Mouse (Mus musculus): Measurements from ENCODE around the gene Pkdcc. TPM values are rescaled to one million over a fixed set of nuclear protein-coding genes. Genes with fewer than 3 reads are reported as not detected.

Pkdcc gene
- polyA plus RNA-seq, 1 experiment from 2014 or later: 27.4 TPM

DNA sequence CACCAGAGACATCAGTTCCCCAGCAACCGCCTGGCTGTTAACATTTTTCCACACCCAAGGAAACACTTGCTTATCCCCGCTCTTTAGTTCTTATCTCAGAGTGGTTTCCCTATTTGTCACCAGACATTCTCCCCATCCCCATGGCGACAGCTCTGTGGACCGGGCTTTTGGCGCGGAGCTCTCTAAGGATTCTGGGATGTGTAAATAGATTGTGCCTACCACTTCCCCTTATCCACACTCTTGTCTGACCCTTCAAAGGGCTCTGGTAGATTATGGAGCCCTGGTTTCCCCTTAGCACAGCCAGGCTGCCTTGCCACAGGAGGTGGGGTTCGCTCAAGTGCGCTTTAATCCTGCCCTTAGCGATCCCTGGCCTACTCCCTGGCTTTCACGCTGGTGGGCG, 16.3 kb downstream of the Pkdcc start:
- 18% methylated on average over 11 of the region's 11 CpGs for WGBS
- DNase-seq (ENCODE audit: low spot score): peak; percentile 86

GRCm38 (mm10) chr17:83235227-83235626, 20.1 kb downstream of the Pkdcc start:
- no peak for DNase-seq (ENCODE audit: low spot score)
- no peak overlapping the region for H3K27ac ChIP-seq
- 76% methylated on average over 10 of the region's 10 CpGs for WGBS

More for the DNA sequence above, 16.3 kb downstream of the Pkdcc start:
- Histone ChIP-seq H3K27ac (peak overlapping the region; percentile 70), H3K9me3 (no peaks in the 10 kb centered on the region), H3K4me1 (peaks cover 30% of the 10 kb centered on the region), H3K4me3 (peak overlapping the region; percentile 46), H3K27me3 (ENCODE audit: insufficient read depth, poor library complexity, severe bottlenecking) (0 out of 2 replicates have a peak, but pooled peaks cover 4% of the 10 kb centered on the region), H3K36me3 (peaks cover 18% of the 10 kb centered on the region)

GRCm38 (mm10) chr17:83236202-83236601, 21.1 kb downstream of the Pkdcc start:
- DNase-seq (ENCODE audit: low spot score): no peak
- Histone ChIP-seq H3K4me1 (peaks cover 29% of the 10 kb centered on the region), H3K27ac (no peak overlapping the region), H3K4me3 (no peak overlapping the region), H3K36me3 (no peaks in the 10 kb centered on the region), H3K9me3 (no peaks in the 10 kb centered on the region), H3K27me3 (ENCODE audit: insufficient read depth, poor library complexity, severe bottlenecking) (peaks cover 15% of the 10 kb centered on the region; the same call in 1 of the 2 replicates)
- WGBS: 77% methylated on average over 8 of the region's 8 CpGs

More at GRCm38 (mm10) chr17:83235227-83235626, 20.1 kb downstream of the Pkdcc start:
- Histone ChIP-seq H3K36me3 (no peaks in the 10 kb centered on the region), H3K4me1 (peaks cover 33% of the 10 kb centered on the region), H3K4me3 (no peak overlapping the region), H3K9me3 (no peaks in the 10 kb centered on the region), H3K27me3 (ENCODE audit: insufficient read depth, poor library complexity, severe bottlenecking) (peaks cover 15% of the 10 kb centered on the region; the same call in 1 of the 2 replicates)

- Histone ChIP-seq H3K27me3 (ENCODE audit: insufficient read depth, poor library complexity, severe bottlenecking) (peaks cover 12% of the 10 kb centered on the region; the same call in 1 of the 2 replicates), H3K36me3 (no peaks in the 10 kb centered on the region), H3K9me3 (no peaks in the 10 kb centered on the region), H3K27ac (0 out of 2 replicates have a peak overlapping the region, but pooled peaks have one; percentile 47), H3K4me3 (no peak overlapping the region), H3K4me1 (peaks cover 21% of the 10 kb centered on the region)
- DNase-seq (ENCODE audit: low spot score): peak; percentile 70
- 72% methylated on average over 16 of the region's 16 CpGs for WGBS
Observed at GRCm38 (mm10) chr17:83238123-83239058, 23.3 kb downstream of the Pkdcc start.

- Histone ChIP-seq H3K4me3 (no peak overlapping the region), H3K36me3 (no peaks in the 10 kb centered on the region), H3K4me1 (peaks cover 26% of the 10 kb centered on the region), H3K27ac (peak overlapping the region; percentile 2; the same call in 1 of the 2 replicates), H3K9me3 (no peaks in the 10 kb centered on the region), H3K27me3 (ENCODE audit: insufficient read depth, poor library complexity, severe bottlenecking) (peaks cover 4% of the 10 kb centered on the region; the same call in 1 of the 2 replicates)
- DNase-seq (ENCODE audit: low spot score): no peak
- 65% methylated on average over 1 of the region's 1 CpGs for WGBS
Observed at GRCm38 (mm10) chr17:83244502-83244901, 29.4 kb downstream of the Pkdcc start.

GRCm38 (mm10) chr17:83245460-83245859, 30.4 kb downstream of the Pkdcc start:
- no peak for DNase-seq (ENCODE audit: low spot score)
- Histone ChIP-seq H3K36me3 (no peaks in the 10 kb centered on the region), H3K4me1 (peaks cover 23% of the 10 kb centered on the region), H3K4me3 (no peak overlapping the region), H3K27ac (no peak overlapping the region), H3K27me3 (ENCODE audit: insufficient read depth, poor library complexity, severe bottlenecking) (no peaks in the 10 kb centered on the region), H3K9me3 (no peaks in the 10 kb centered on the region)
- 66% methylated on average over 3 of the region's 3 CpGs for WGBS

- Histone ChIP-seq H3K36me3 (no peaks in the 10 kb centered on the region), H3K27me3 (ENCODE audit: insufficient read depth, poor library complexity, severe bottlenecking) (no peaks in the 10 kb centered on the region), H3K4me3 (no peak overlapping the region), H3K4me1 (peaks cover 23% of the 10 kb centered on the region), H3K9me3 (no peaks in the 10 kb centered on the region), H3K27ac (no peak overlapping the region)
- 54% methylated on average over 7 of the region's 7 CpGs for WGBS
- no peak for DNase-seq (ENCODE audit: low spot score)
Observed at GRCm38 (mm10) chr17:83246090-83246489, 31.0 kb downstream of the Pkdcc start.

- no peaks in the 10 kb centered on the region for H3K9me3 ChIP-seq
- no peak for DNase-seq (ENCODE audit: low spot score)
- WGBS: 49% methylated on average over 4 of the region's 4 CpGs
- H3K4me1 ChIP-seq: peaks cover 30% of the 10 kb centered on the region
- no peak overlapping the region for H3K27ac ChIP-seq
- H3K27me3 ChIP-seq (ENCODE audit: insufficient read depth, poor library complexity, severe bottlenecking): no peaks in the 10 kb centered on the region
- H3K36me3 ChIP-seq: no peaks in the 10 kb centered on the region
- H3K4me3 ChIP-seq: no peak overlapping the region
Observed at GRCm38 (mm10) chr17:83247176-83247575, 32.1 kb downstream of the Pkdcc start.

GRCm38 (mm10) chr17:83248467-83248866, 33.4 kb downstream of the Pkdcc start:
- Histone ChIP-seq H3K27me3 (ENCODE audit: insufficient read depth, poor library complexity, severe bottlenecking) (no peaks in the 10 kb centered on the region), H3K9me3 (no peaks in the 10 kb centered on the region), H3K4me1 (peaks cover 30% of the 10 kb centered on the region), H3K36me3 (no peaks in the 10 kb centered on the region), H3K27ac (no peak overlapping the region), H3K4me3 (no peak overlapping the region)
- WGBS: 37% methylated on average over 2 of the region's 2 CpGs
- no peak for DNase-seq (ENCODE audit: low spot score)

DNA sequence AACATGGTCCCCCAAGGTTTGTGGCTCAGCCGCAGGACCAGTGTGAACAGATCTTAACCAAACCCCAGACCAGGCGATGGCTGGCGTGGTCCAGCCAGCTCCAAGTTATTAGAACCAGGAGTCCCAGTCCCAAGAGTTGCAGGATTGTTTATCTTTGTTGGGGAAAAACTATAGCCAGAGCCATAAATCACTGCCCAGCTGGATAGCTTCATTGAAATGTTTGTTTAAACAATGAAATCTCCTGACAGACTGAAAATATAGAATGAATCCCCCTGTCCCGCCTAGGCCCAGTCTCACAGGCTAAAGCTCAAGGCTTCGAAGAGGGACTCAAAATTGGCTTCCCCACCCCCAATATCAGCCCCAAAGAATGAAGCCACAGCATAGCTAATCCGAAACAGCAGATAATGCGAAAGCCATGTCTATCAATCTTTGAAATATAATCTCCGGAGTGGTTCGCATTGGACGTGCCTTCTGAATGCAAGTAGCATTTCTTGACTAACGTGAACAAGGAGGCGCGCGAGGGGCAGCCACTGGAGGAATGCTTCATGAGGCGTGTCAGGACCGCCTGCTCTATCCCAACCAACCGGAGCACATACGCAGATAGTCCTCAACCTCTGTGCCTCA, 35.9 kb downstream of the Pkdcc start:
- DNase-seq (ENCODE audit: low spot score): no peak
- WGBS: 83% methylated on average over 18 of the region's 18 CpGs
- Histone ChIP-seq H3K4me3 (no peak overlapping the region), H3K4me1 (peaks cover 21% of the 10 kb centered on the region), H3K36me3 (no peaks in the 10 kb centered on the region), H3K27ac (no peak overlapping the region), H3K9me3 (no peaks in the 10 kb centered on the region), H3K27me3 (ENCODE audit: insufficient read depth, poor library complexity, severe bottlenecking) (no peaks in the 10 kb centered on the region)

GRCm38 (mm10) chr17:83253051-83253649, 38.1 kb downstream of the Pkdcc start:
- DNase-seq (ENCODE audit: low spot score): no peak
- H3K27me3 ChIP-seq (ENCODE audit: insufficient read depth, poor library complexity, severe bottlenecking): no peaks in the 10 kb centered on the region

DNA sequence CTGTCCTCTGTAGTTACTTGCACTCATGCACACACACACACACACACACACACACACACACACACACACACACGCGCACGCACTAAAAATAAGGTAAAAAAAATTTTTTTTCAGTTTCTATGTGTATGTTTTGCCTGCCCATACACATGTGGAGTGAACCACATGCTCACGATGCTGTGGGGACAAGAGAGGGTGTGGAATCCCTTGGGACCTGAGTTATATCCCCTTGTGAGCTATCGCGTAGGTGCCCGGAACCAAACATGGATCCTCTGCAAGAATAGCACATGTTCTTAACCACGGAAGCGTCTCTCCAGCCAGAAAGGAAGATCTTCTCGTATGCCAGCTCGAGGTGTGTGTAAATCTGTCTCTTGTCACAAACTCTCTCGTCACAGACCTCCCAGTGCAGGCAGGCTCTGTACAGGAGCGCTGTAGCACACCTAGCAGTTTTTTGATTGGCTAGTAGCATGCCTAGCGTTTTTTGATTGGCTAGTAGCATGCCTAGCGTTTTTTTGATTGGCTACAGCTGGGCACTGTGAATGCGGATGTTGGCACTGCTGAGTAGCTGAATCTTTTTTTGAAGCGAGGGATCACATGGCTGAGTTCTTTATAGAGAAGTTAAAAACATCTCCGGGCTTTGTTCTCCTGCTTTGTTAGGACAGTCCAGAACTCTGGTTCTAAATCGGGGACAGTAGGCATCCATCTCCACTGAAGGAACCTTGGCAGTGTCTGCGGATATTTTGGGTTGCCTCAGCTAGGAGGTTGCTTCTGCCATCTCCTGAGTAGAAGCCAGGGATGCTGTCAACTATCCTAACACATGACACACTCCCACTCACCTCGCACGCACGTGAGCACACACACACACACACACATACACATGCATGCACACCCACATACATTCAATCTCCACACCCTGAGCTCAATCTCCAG, 52.4 kb downstream of the Pkdcc start:
- Histone ChIP-seq H3K4me1 (peaks cover 8% of the 10 kb centered on the region; the same call in 1 of the 2 replicates), H3K4me3 (peak overlapping the region; percentile 43), H3K27ac (no peak overlapping the region), H3K27me3 (ENCODE audit: insufficient read depth, poor library complexity, severe bottlenecking) (no peaks in the 10 kb centered on the region), H3K9me3 (no peaks in the 10 kb centered on the region), H3K36me3 (no peaks in the 10 kb centered on the region)
- DNase-seq (ENCODE audit: low spot score): peak; percentile 84
- WGBS: 50% methylated on average over 23 of the region's 23 CpGs

More at GRCm38 (mm10) chr17:83253051-83253649, 38.1 kb downstream of the Pkdcc start:
- Histone ChIP-seq H3K4me3 (no peak overlapping the region), H3K36me3 (no peaks in the 10 kb centered on the region), H3K9me3 (no peaks in the 10 kb centered on the region), H3K27ac (no peak overlapping the region), H3K4me1 (peaks cover 9% of the 10 kb centered on the region)
- WGBS: 27% methylated on average over 12 of the region's 12 CpGs

All from heart, embryonic 10.5 days (tissue).